Mouse (Mus musculus): ENCODE measurements at regions not wholly inside any gene's neighbourhood (a gene's known extent, or its start where the extent isn't known, plus 50 kb on each side); places are given as distances from the start of the nearest gene placed in this dataset.
A peak's percentile ranks its signal among the peaks of the same experiment; 100 is the strongest.

DNA sequence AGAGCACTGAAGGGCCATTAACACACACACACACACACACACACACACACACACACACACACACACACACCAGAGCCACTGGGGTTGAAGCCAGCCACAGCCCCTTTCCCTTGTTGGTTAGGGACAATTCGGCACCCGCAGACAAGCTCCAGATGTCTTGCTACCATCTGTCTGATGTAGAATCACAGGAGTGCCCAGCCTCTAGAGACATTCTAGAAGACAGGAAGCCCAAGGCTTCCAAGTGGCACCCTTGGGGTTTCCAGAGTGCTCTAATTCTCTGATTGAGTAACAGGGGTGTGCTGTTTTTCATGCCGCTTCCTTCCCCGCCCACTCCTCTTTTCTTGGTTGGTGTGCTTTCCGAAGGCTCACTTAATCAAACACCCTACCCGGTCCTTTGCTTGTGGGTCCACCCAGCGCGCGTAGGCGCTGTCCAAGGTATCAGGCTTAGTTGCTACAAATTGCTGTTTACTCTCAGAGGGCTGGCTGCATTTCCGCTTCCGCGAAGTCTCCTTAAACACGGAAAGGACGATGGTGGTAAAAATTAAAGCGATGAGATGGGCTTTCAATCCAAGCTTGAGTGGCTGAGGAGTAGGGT lies 59.5 kb upstream of the Zbtb18 start:
- H3K9ac ChIP-seq (replicated peaks; ENCODE audit: low read length, poor library complexity, severe bottlenecking) = no peak overlapping the region
- no peak for ATAC-seq (ENCODE audit: low FRiP score)
- DNase-seq (ENCODE audit: low spot score) = peak; percentile 21
- no peaks in the 10 kb centered on the region for H3K9me3 ChIP-seq (ENCODE audit: low read length)
- H3K36me3 ChIP-seq (ENCODE audit: insufficient read depth, low read length) = no peaks in the 10 kb centered on the region
- no peak overlapping the region for H3K4me2 ChIP-seq (ENCODE audit: low read depth, low read length, poor library complexity, severe bottlenecking)
- no peak overlapping the region for H3K4me3 ChIP-seq (ENCODE audit: low read depth, low read length)
- 28% methylated on average over 16 of the region's 16 CpGs for WGBS
- H3K27me3 ChIP-seq (ENCODE audit: insufficient read depth, low read length) = no peaks in the 10 kb centered on the region
- no peak overlapping the region for H3K27ac ChIP-seq (ENCODE audit: low read depth, low read length)
- H3K4me1 ChIP-seq (ENCODE audit: insufficient read depth, low read length) = no peaks in the 10 kb centered on the region
- no peak for TF ChIP-seq CTCF (IDR thresholded peaks at IDR 0.05)

GRCm38 (mm10) chr1:177382147-177382546 lies 60.0 kb upstream of the Zbtb18 start:
- no peak overlapping the region for H3K4me3 ChIP-seq (ENCODE audit: low read depth, low read length)
- H3K36me3 ChIP-seq (ENCODE audit: insufficient read depth, low read length) = no peaks in the 10 kb centered on the region
- TF ChIP-seq CTCF (IDR thresholded peaks at IDR 0.05) = no peak
- no peaks in the 10 kb centered on the region for H3K4me1 ChIP-seq (ENCODE audit: insufficient read depth, low read length)
- H3K9me3 ChIP-seq (ENCODE audit: low read length) = no peaks in the 10 kb centered on the region
- no peak overlapping the region for H3K4me2 ChIP-seq (ENCODE audit: low read depth, low read length, poor library complexity, severe bottlenecking)
- H3K27me3 ChIP-seq (ENCODE audit: insufficient read depth, low read length) = no peaks in the 10 kb centered on the region
- 82% methylated on average over 4 of the region's 4 CpGs for WGBS
- no peak overlapping the region for H3K27ac ChIP-seq (ENCODE audit: low read depth, low read length)
- DNase-seq (ENCODE audit: low spot score) (no peak), ATAC-seq (ENCODE audit: low FRiP score) (no peak)
- no peak overlapping the region for H3K9ac ChIP-seq (replicated peaks; ENCODE audit: low read length, poor library complexity, severe bottlenecking)

DNA sequence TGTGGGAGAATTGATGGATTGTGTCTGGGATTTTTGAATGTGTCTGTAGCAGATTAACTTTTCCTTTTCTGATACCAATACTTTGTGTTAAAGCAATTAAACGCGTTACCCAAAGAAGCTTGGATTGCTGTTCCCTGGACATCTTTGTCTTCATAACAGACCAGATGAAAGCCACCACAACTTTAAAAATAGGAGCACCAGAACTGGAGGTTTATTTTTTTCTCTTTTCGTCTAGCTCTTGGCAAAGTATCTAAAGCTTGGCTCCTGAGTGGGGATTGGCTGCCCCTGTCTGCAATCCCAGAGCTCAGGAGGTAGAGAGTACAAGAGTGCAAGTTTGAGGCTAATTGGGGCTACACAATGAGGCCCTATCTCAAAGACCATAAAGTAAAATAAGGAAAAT lies 64.0 kb upstream of the Zbtb18 start:
- no peak overlapping the region for H3K27ac ChIP-seq (ENCODE audit: low read depth, low read length)
- H3K36me3 ChIP-seq (ENCODE audit: insufficient read depth, low read length) = no peaks in the 10 kb centered on the region
- no peaks in the 10 kb centered on the region for H3K9me3 ChIP-seq (ENCODE audit: low read length)
- no peak overlapping the region for H3K9ac ChIP-seq (replicated peaks; ENCODE audit: low read length, poor library complexity, severe bottlenecking)
- ATAC-seq (ENCODE audit: low FRiP score) (no peak), DNase-seq (ENCODE audit: low spot score) (no peak)
- no peak overlapping the region for H3K4me2 ChIP-seq (ENCODE audit: low read depth, low read length, poor library complexity, severe bottlenecking)
- H3K27me3 ChIP-seq (ENCODE audit: insufficient read depth, low read length) = no peaks in the 10 kb centered on the region
- WGBS = 70% methylated on average over 3 of the region's 3 CpGs
- H3K4me1 ChIP-seq (ENCODE audit: insufficient read depth, low read length) = no peaks in the 10 kb centered on the region
- no peak for TF ChIP-seq CTCF (IDR thresholded peaks at IDR 0.05)
- H3K4me3 ChIP-seq (ENCODE audit: low read depth, low read length) = no peak overlapping the region

GRCm38 (mm10) chr1:177373226-177373825 lies 68.8 kb upstream of the Zbtb18 start:
- Histone ChIP-seq H3K27ac (ENCODE audit: low read depth, low read length) (no peak overlapping the region), H3K4me1 (ENCODE audit: insufficient read depth, low read length) (no peaks in the 10 kb centered on the region), H3K36me3 (ENCODE audit: insufficient read depth, low read length) (no peaks in the 10 kb centered on the region), H3K9me3 (ENCODE audit: low read length) (no peaks in the 10 kb centered on the region), H3K9ac (replicated peaks; ENCODE audit: low read length, poor library complexity, severe bottlenecking) (no peak overlapping the region), H3K27me3 (ENCODE audit: insufficient read depth, low read length) (no peaks in the 10 kb centered on the region), H3K4me2 (ENCODE audit: low read depth, low read length, poor library complexity, severe bottlenecking) (no peak overlapping the region), H3K4me3 (ENCODE audit: low read depth, low read length) (no peak overlapping the region)
- ATAC-seq (ENCODE audit: low FRiP score) = no peak
- TF ChIP-seq CTCF (IDR thresholded peaks at IDR 0.05) = no peak
- no peak for DNase-seq (ENCODE audit: low spot score)
- 7% methylated on average over 5 of the region's 5 CpGs for WGBS

DNA sequence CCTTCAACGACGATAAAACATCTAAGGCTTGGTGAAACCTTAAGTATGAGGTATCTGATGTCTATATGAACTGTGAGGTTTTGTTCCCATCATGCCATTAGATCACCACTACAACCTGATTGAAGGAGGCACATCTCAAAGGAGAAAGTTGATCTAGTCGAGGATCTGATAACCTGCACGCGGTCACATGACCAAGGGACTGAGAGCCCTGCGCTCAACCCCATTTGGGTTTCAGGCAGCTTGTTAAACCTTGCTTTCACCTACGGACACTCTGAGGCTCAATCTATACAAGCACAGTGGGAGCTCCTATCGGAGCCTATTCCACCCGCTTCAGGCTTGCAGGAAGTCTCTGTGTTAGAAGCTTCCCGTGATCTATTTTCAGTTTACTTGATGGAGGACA lies 70.1 kb upstream of the Zbtb18 start:
- no peak for DNase-seq (ENCODE audit: low spot score)
- WGBS = 70% methylated on average over 10 of the region's 10 CpGs
- Histone ChIP-seq H3K9ac (replicated peaks; ENCODE audit: low read length, poor library complexity, severe bottlenecking) (no peak overlapping the region), H3K4me1 (ENCODE audit: insufficient read depth, low read length) (no peaks in the 10 kb centered on the region), H3K27ac (ENCODE audit: low read depth, low read length) (no peak overlapping the region), H3K4me3 (ENCODE audit: low read depth, low read length) (no peak overlapping the region), H3K27me3 (ENCODE audit: insufficient read depth, low read length) (no peaks in the 10 kb centered on the region), H3K9me3 (ENCODE audit: low read length) (no peaks in the 10 kb centered on the region), H3K36me3 (ENCODE audit: insufficient read depth, low read length) (no peaks in the 10 kb centered on the region), H3K4me2 (ENCODE audit: low read depth, low read length, poor library complexity, severe bottlenecking) (no peak overlapping the region)
- no peak for TF ChIP-seq CTCF (IDR thresholded peaks at IDR 0.05)
- no peak for ATAC-seq (ENCODE audit: low FRiP score)

DNA sequence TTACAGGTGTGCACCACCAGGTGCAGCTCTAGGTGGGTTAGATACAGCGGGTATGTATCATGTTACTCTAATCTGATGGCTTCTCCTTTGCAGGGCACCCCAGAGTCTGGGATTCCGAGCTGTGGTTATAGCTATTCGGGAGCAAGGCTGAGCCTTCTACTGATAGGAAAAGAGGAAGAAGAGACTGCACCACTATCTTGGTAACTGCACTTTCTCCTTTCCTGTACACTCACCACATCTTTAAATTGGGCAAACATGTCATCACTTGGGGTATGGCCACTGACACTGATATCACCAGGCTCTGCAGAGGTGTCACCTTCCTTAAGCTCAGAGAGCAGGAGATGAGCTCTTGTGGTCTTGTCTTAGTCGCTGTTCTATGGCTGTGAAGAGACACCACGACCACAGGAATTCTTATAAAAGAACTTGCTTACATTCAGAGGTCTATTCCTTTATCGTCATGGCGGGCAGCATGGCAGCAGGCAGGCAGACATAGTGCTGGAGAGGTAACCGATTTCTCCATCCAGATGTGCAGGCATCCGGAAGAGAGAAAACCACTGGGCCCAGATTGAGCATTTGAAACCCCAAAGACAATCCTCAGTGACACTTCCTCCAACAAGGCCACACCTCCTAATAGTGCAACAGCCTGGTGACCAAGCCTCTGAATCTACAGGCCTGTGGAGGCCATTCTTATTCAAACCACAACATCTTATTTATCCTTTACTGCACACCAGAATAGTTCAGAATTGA lies 74.1 kb upstream of the Zbtb18 start:
- WGBS = 89% methylated on average over 9 of the region's 9 CpGs

More for the DNA sequence above, 74.1 kb upstream of the Zbtb18 start:
- no peaks in the 10 kb centered on the region for H3K27me3 ChIP-seq (ENCODE audit: insufficient read depth, low read length)
- ATAC-seq (ENCODE audit: low FRiP score) = no peak
- DNase-seq (ENCODE audit: low spot score) = no peak
- no peaks in the 10 kb centered on the region for H3K36me3 ChIP-seq (ENCODE audit: insufficient read depth, low read length)
- no peak overlapping the region for H3K4me2 ChIP-seq (ENCODE audit: low read depth, low read length, poor library complexity, severe bottlenecking)
- H3K9ac ChIP-seq (replicated peaks; ENCODE audit: low read length, poor library complexity, severe bottlenecking) = no peak overlapping the region
- no peaks in the 10 kb centered on the region for H3K4me1 ChIP-seq (ENCODE audit: insufficient read depth, low read length)
- TF ChIP-seq CTCF (IDR thresholded peaks at IDR 0.05) = no peak
- no peaks in the 10 kb centered on the region for H3K9me3 ChIP-seq (ENCODE audit: low read length)
- H3K4me3 ChIP-seq (ENCODE audit: low read depth, low read length) = no peak overlapping the region
- H3K27ac ChIP-seq (ENCODE audit: low read depth, low read length) = no peak overlapping the region

Data from midbrain, postnatal 0 days (tissue).